Mouse (Mus musculus) midbrain, embryonic 11.5 days (tissue): ENCODE results near the gene Rgs3. TPM values are rescaled to one million over a fixed set of nuclear protein-coding genes. Genes with fewer than 3 reads are reported as not detected.

ENCODE experiments used
- ATAC-seq: fragments of 200-750 bp; cut with Nextera tagmentation; 2 replicates; pipeline ENCODE4 v1.8.0; 2017; ENCODE audit warnings: moderate TSS enrichment, moderate library complexity; ENCODE audit not compliant: low FRiP score
- DNase-seq: peaks from one replicate; pipeline ENCODE4 v3.0.0; 2015; ENCODE audit warnings: low spot score; ENCODE audit errors: missing footprints
- H3K27ac ChIP-seq: fragments of 300-500 bp; sonication (generic); 2 replicates; pipeline ENCODE4 v1.5.1; 2014; ENCODE audit warnings: low read depth, low read length
- H3K27me3 ChIP-seq: fragments of 300-500 bp; sonication (generic); 2 replicates; pipeline ENCODE4 v1.6.1; 2014; ENCODE audit warnings: mild to moderate bottlenecking, low read length, moderate library complexity, mixed read lengths; ENCODE audit not compliant: control insufficient read depth, insufficient read depth
- H3K36me3 ChIP-seq: fragments of 300-500 bp; sonication (generic); 2 replicates; pipeline ENCODE4 v1.6.1; 2014; ENCODE audit warnings: mild to moderate bottlenecking, low read length, moderate library complexity, mixed read lengths; ENCODE audit not compliant: control insufficient read depth, insufficient read depth
- H3K4me1 ChIP-seq: fragments of 300-500 bp; sonication (generic); 2 replicates; pipeline ENCODE4 v1.6.1; 2014; ENCODE audit warnings: low read length; ENCODE audit not compliant: control insufficient read depth, insufficient read depth
- H3K4me2 ChIP-seq: fragments of 300-500 bp; sonication (generic); 2 replicates; pipeline ENCODE4 v1.6.1; 2014; ENCODE audit warnings: mild to moderate bottlenecking, moderate library complexity
- H3K4me3 ChIP-seq: fragments of 300-500 bp; sonication (generic); 2 replicates; pipeline ENCODE4 v1.5.1; 2014; ENCODE audit warnings: low read depth, low read length
- H3K9ac ChIP-seq: fragments of 300-500 bp; sonication (generic); 2 replicates; pipeline ENCODE4 v1.6.1; 2014; ENCODE audit warnings: low read length
- H3K9me3 ChIP-seq: fragments of 300-500 bp; sonication (generic); 2 replicates; pipeline ENCODE4 v1.6.1; 2016; ENCODE audit warnings: low read length; ENCODE audit not compliant: control insufficient read depth
- WGBS: fragments of 180-500 bp; shearing (Covaris S2); extraction: QIAGEN DNeasy Blood & Tissue Kit; methylation state at CpG from one replicate; pipeline ENCODE4 v1.1.7; 2014; 5-methylcytosine and 5-hydroxymethylcytosine counted together
- polyA plus RNA-seq: library from polyadenylated mRNA; unstranded; fragments of >200 nt; fragmentation: Nextera tagmentation; extraction: Ambion mirVana; gene quantifications from 2 replicates; pipeline ENCODE4 v1.2.1, GENCODE M21; 2014

Rgs3 gene
- polyA plus RNA-seq, 1 experiment from 2014 or later: 23.9 TPM

DNA sequence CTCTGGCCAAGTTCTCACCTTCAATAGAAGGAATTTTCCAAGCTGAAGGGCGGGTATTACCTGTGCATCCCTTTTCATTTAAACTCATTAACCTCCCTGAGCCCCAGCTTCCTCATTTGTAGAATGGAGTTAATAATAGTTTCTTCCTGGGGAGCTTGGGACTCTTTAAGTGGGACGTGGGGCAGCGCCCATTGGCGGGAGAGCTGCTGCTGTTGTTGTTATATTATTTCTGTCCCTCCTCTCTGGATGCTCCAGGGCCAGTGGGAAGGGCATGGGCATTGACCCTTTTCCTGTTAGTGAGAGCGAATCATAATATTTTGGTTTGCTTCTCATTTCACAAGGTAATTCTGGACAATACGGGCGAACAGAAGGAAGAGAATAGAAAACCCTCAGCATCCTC, 47.3 kb downstream of the Rgs3 start:
- ATAC-seq: no peak
- no peak overlapping the region for H3K27ac ChIP-seq

DNA sequence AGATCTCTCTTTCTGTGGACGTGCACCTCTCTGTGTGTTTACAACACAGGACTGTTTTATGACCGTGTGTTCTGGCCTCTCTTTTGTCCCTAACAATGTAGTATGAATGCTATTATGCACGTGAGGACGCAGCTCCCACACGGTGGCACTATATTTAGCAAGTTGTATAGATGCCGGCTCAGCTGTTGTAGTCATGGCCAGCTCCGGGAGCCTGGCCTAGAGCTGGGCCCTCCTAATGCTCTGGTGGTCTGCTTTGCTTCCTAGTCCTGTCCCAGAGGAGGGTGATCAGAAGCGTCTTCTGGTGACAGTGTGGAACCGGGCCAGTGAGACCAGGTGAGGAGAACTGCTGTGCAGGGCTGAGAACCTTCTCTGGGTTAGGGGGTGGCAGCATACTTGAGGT, 47.7 kb downstream of the Rgs3 start:
- Histone ChIP-seq H3K36me3 (no peaks in the 10 kb centered on the region; the same call in 1 of the 2 replicates), H3K9ac (no peak overlapping the region), H3K27ac (no peak overlapping the region), H3K27me3 (no peaks in the 10 kb centered on the region), H3K4me2 (no peak overlapping the region), H3K4me1 (peaks cover 4% of the 10 kb centered on the region; the same call in 1 of the 2 replicates), H3K9me3 (no peaks in the 10 kb centered on the region), H3K4me3 (no peak overlapping the region)
- 77% methylated on average over 9 of the region's 9 CpGs for WGBS
- no peak for DNase-seq
- ATAC-seq: no peak

More for the DNA sequence above, 47.3 kb downstream of the Rgs3 start:
- no peak overlapping the region for H3K9ac ChIP-seq
- H3K4me2 ChIP-seq: no peak overlapping the region
- peaks cover 4% of the 10 kb centered on the region; the same call in 1 of the 2 replicates for H3K4me1 ChIP-seq
- no peaks in the 10 kb centered on the region for H3K27me3 ChIP-seq
- no peak overlapping the region for H3K4me3 ChIP-seq
- WGBS: 76% methylated on average over 7 of the region's 7 CpGs
- H3K9me3 ChIP-seq: no peaks in the 10 kb centered on the region
- no peaks in the 10 kb centered on the region; the same call in 1 of the 2 replicates for H3K36me3 ChIP-seq
- DNase-seq: no peak

DNA sequence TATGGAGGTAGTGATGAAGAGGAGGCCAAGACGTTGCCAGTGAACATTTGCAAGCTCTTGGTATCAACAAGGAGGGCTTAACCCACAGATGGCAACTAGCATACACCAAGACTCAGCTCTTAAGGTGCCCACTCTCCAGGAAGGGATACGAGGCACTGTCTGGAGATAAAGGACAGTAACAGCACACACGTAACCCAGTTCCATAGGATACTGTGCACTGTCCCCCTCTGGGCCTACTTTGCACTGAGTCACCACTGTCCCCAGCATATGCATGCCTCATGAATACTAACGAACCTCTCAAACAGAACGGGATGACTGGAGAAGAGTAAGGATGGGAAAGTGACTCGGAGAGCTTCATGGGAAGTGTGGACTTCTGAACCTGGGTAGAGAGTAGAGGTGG, 48.2 kb downstream of the Rgs3 start:
- H3K4me1 ChIP-seq: peaks cover 7% of the 10 kb centered on the region
- H3K36me3 ChIP-seq: no peaks in the 10 kb centered on the region
- H3K27ac ChIP-seq: no peak overlapping the region
- peak; percentile 59; the same call in 1 of the 2 replicates for ATAC-seq
- H3K4me3 ChIP-seq: no peak overlapping the region
- WGBS: 80% methylated on average over 6 of the region's 6 CpGs
- H3K27me3 ChIP-seq: no peaks in the 10 kb centered on the region
- no peak overlapping the region for H3K9ac ChIP-seq
- no peaks in the 10 kb centered on the region for H3K9me3 ChIP-seq
- H3K4me2 ChIP-seq: no peak overlapping the region
- peak; percentile 66 for DNase-seq

DNA sequence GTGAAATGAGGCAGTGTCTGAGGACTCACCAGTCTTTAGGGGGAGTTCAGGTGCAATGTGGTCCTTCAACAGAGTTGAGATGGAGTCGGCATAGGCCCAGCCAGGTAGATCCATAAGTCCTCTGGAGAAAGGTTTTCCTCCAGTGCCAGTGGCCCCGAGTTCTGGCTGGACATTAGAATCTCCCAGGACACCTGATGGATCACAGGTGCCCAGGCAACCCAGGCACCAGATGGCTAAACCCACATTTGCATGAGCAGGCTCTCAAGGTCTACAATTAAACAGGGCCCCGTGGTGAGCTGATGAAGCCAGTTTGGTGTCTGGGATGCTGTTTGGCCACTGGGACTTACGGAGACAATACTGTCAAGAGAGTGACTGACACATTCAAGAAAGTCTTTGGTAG, 49.7 kb downstream of the Rgs3 start:
- H3K36me3 ChIP-seq: no peaks in the 10 kb centered on the region
- 78% methylated on average over 4 of the region's 4 CpGs for WGBS
- no peak overlapping the region for H3K4me3 ChIP-seq
- no peak overlapping the region for H3K4me2 ChIP-seq
- H3K27me3 ChIP-seq: no peaks in the 10 kb centered on the region
- no peak for DNase-seq
- H3K9me3 ChIP-seq: no peaks in the 10 kb centered on the region
- H3K4me1 ChIP-seq: peaks cover 10% of the 10 kb centered on the region
- no peak for ATAC-seq
- H3K9ac ChIP-seq: no peak overlapping the region
- no peak overlapping the region for H3K27ac ChIP-seq

DNA sequence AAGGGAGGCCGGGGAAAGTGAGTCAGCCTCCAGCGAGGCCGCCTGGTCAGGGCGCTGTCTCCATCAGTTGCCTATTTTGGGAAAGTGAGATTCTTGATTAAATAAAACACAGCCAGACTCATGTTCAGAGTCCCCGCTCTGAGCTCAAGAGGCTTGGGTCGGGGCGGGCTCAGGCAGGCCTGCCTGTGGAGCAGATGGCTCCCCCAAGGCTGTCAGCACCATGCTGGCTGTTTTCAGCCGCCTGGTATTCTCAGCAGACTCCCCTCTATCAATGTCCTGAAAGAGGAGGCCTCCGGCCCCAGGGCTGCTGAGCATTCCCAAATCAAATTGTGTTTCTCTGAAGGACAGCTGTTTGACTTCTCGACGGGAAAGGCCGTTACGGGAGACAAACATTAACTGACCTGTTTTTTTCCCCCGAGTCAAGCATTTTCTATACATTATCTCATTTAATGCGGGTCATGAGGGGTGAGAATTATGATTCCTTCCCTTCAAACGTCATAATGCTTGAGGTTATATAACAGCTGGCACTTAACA, 50.6 kb downstream of the Rgs3 start:
- 71% methylated on average over 16 of the region's 16 CpGs for WGBS
- no peak overlapping the region for H3K4me3 ChIP-seq
- H3K27me3 ChIP-seq: no peaks in the 10 kb centered on the region
- no peaks in the 10 kb centered on the region for H3K36me3 ChIP-seq
- ATAC-seq: peak; percentile 41; the same call in 1 of the 2 replicates
- peaks cover 10% of the 10 kb centered on the region for H3K4me1 ChIP-seq
- H3K9me3 ChIP-seq: no peaks in the 10 kb centered on the region
- H3K4me2 ChIP-seq: no peak overlapping the region
- no peak overlapping the region for H3K27ac ChIP-seq
- no peak overlapping the region for H3K9ac ChIP-seq
- peak; percentile 83 for DNase-seq

DNA sequence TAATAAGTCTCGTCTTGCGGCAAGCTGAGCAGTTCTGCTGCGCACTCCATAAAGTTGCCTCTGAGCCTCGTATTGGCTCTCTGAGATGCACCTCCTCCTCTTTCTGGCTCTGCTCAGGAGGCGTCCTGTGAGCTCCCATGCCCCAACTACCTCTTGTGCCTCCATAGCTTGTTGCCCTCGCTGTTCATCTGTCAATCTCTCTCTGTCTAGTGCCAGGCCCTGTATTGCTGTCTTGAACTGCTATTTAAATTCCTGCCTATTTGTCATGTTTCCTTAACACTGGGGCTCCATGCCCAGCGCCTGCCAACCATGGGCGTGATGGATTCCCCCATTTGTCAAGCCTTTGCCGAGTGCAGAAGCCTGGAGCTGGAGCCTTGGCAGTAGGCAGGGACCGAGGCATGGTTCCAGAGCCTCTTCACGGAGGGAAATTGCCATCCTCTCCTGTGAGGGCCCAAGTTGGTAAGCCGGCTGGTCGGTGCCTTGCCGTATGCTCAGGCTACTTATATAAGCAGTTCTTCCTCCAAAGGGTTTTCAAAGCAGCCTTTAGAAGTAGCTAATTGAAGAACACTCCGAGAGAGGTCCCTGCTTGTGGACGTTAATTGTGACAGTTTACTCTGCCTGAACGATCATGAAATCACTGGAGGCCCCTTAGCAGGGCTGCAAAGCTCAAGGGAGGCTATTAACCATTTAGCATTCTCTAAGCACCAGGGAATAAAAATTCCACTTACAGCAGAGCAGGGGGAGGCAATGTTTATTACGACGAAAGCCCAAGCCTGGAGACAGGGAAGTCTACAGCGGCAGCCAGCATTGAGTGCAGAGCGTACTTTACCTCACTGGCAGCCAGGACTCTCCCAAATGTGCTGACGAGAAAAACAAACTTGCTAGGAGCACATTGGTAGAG, 53.2 kb downstream of the Rgs3 start:
- H3K4me2 ChIP-seq: no peak overlapping the region
- no peak overlapping the region for H3K4me3 ChIP-seq
- ATAC-seq (no peak), DNase-seq (peak; percentile 83)
- H3K9ac ChIP-seq: no peak overlapping the region
- WGBS: 65% methylated on average over 22 of the region's 22 CpGs
- no peaks in the 10 kb centered on the region for H3K27me3 ChIP-seq
- H3K9me3 ChIP-seq: no peaks in the 10 kb centered on the region
- peaks cover 9% of the 10 kb centered on the region for H3K4me1 ChIP-seq
- no peaks in the 10 kb centered on the region for H3K36me3 ChIP-seq
- H3K27ac ChIP-seq: no peak overlapping the region; the same call in 1 of the 2 replicates

DNA sequence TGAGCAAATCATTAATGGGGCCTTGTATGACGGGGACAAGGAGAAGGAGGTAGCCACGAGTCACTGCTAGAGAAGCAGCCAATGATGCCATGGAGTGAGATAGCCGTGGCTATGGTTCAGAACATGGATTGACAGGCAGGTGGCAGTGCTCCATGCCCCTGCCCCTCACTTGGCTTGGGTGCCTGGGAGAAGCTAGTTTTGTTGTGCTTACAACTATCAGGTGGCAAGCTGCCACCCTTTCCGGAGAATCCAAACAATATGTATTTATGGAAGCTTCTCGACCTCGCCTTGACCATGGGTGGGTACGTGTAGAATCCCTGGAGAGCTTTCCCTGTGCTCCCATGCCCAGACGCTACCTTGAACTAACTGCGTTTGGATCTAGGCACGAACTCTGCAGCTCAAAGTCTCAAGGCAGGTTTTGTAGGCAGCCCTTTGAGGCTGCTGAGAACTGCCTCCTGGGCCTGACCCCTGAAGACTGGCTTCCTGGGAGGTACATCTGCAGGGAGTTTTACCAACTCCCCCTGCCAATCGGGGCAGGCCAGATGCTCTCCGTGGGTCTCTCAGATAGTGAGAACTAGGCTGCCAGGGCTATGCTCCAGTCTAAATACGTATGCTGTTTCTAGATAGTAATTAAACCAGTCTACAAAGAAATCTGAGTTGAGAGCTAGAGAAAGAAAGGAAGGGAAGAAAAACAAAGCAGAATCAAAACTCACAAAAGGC, 54.2 kb downstream of the Rgs3 start:
- Histone ChIP-seq H3K9me3 (no peaks in the 10 kb centered on the region), H3K4me3 (no peak overlapping the region), H3K36me3 (no peaks in the 10 kb centered on the region), H3K4me1 (peaks cover 15% of the 10 kb centered on the region), H3K27ac (no peak overlapping the region), H3K9ac (no peak overlapping the region), H3K27me3 (no peaks in the 10 kb centered on the region), H3K4me2 (no peak overlapping the region)
- 82% methylated on average over 13 of the region's 13 CpGs for WGBS
- ATAC-seq (no peak), DNase-seq (peak; percentile 53)

DNA sequence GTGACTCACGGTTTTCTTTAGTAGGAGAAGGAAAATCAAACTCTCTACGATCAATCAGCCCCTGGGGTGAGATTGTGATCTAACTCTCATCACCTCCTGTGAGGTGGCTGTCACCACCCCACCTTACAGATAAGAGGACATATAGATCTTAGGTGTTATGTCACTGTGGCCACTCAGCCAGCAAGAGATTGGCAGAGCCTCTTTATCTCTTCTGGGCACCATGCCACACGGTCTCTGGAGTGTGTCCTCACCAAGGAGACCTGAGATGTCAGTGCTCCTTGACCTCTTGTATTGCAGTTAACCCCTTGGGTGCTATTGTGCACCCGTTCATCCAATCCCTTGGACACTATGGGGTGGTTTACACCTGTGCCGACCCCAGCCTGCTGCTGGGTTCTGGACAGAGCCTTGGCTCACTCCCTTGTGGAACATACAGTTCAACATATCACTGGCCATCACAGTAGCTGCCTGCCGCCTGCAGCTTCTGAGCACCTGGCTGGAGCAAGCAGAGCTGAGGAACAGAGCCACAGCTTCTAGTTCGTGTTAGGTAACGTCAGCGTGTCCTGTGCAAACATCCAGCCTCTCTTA, 58.3 kb downstream of the Rgs3 start:
- Histone ChIP-seq H3K27ac (no peak overlapping the region), H3K9me3 (no peaks in the 10 kb centered on the region)

More for the DNA sequence above, 58.3 kb downstream of the Rgs3 start:
- H3K4me1 ChIP-seq: peaks cover 24% of the 10 kb centered on the region
- ATAC-seq (no peak), DNase-seq (peak; percentile 57)
- H3K4me2 ChIP-seq: no peak overlapping the region
- no peak overlapping the region for H3K9ac ChIP-seq
- 80% methylated on average over 9 of the region's 9 CpGs for WGBS
- no peaks in the 10 kb centered on the region for H3K27me3 ChIP-seq
- no peak overlapping the region for H3K4me3 ChIP-seq
- H3K36me3 ChIP-seq: no peaks in the 10 kb centered on the region
